Mouse (Mus musculus): ENCODE data around the gene Siglec1.
A peak's percentile ranks its signal among the peaks of the same experiment; 100 is the strongest.
"Not testable (repeated sequence)": the region's sequence is repeated elsewhere in the genome, so short reads cannot be mapped to it uniquely, and the experiment has no call there.

Gene Siglec1

DNA sequence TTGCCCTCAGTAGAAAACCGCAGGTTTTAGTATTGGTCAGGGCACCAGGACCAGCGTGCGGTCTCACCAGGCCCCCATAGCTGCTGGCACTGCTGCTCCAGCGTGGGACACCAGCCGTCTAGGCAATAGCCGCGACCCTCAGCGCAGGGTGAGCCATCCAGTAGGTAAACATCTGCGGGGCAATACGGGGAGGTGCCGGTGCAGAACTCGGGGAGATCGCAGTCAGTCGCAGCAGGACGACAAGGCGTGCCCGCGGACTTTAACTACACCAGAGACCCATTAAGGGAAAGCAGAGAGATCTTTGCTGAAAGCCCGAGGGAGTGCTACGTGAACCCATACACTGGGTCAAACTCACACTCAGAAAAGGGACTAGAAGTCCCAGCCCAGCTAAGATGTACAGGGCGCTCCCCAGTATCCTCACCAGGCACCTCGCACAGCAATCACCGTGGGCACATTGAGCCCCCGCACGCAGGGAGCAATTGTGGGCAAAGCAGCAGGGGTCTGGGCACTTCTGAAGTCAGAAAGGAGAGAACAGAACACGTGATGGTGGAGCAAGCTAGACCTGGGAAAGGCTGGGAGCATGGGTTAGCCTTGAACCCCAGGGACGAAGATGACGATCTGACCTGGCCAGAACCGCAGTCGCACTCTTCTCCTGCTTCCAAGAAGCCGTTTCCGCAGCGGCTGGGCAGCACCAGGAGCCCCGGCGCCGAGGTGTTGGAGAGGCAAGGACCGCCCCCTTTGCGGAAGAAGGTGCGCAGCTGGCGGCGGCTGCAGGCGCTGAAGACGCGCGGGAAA lies 32.5 kb downstream of the Siglec1 start:
- DNase-seq (ENCODE audit: low read depth, low spot score), result peak; percentile 31

- no peak for DNase-seq (ENCODE audit: low read depth, low spot score)
Measured at GRCm38 (mm10) chr2:131052862-131053418, 33.6 kb downstream of the Siglec1 start.

DNA sequence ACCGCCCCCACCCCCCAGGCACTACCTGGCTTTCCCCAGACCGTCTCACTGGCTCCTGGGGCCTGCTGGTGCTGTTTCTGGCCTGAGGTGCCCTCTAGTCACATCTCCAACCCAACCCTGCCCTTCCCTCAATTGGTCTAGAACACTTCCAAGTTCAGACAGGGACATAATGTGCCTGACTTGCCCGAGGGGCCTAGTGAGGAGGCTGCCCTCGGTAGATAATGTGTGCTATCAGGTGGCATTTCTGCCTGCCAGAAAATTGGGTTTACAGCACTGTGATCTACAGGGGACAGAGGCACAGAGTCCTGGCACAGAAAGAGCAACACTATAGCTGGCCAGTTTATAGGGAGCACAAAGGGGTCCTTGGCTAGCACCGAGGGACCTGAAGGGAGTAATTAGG lies 34.5 kb downstream of the Siglec1 start:
- no peak for DNase-seq (ENCODE audit: low read depth, low spot score)

GRCm38 (mm10) chr2:131046025-131046424 lies 40.5 kb downstream of the Siglec1 start:
- no peak for DNase-seq (ENCODE audit: low read depth, low spot score)

DNA sequence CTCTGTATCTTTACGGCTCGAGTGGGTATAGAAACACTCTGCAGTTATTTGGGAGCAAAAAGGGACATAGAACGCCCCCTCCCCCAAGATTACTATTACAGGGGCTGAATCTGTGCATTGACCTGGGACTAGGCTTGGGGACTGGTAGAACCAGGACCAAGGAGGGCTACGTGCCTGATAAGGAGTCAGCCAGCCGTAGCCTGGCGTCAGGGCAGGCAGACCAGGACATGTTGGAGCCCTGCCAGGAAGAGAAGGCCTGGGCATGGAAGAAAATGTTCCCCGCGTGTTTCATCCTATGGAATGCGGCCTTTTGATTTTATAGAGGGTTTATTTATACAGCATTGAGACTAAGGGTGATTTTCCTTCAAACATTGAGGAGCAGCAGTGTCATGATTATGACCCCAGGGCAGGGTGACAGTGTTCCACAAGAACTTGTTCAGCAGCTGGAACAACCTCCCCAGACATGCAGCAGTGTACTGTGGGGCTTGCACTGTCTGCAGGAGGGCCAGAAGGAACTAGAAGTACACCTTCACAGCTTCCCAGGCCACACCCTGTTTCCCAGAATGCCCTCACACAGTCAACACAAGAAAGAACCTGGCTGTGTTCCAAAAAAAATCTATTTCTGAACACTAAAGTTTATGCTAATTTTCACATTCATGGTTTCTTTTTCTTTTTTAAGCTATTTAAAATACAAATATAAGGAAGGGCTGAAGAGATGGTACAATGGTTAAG lies 41.4 kb downstream of the Siglec1 start:
- DNase-seq (ENCODE audit: low read depth, low spot score), result no peak

- peak; percentile 52 for DNase-seq (ENCODE audit: low read depth, low spot score)
Measured at GRCm38 (mm10) chr2:131044354-131044852, 42.2 kb downstream of the Siglec1 start.

- DNase-seq (ENCODE audit: low read depth, low spot score), result no peak
Measured at GRCm38 (mm10) chr2:131042988-131043387, 43.6 kb downstream of the Siglec1 start, which contains the start of gene Gfra4. Gene Gfra4, minus strand, starts transcription at chr2:131043088.

GRCm38 (mm10) chr2:131040854-131041825 lies 45.4 kb downstream of the Siglec1 start:
- no peak for DNase-seq (ENCODE audit: low read depth, low spot score)

DNA sequence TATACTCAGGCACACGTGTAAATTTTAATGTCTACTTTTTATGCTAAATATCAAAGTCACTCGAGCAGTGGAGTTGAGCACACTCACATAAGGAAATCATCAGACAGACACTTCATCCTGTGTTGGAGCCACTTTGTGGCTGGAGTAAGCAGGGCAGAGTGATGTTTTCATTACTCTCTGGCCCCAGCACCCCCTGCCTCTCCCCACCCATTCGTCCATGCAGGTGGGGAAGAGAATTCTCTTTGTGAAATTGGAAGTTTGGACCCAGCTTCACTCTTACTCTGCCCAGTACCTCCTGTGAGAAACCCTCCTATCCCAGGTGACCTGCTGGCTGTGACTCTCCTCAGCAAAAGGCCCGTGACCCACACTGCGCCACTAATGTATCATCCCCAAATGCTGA lies 47.9 kb downstream of the Siglec1 start:
- DNase-seq (ENCODE audit: low read depth, low spot score), result no peak

GRCm38 (mm10) chr2:131038197-131038596 lies 48.4 kb downstream of the Siglec1 start:
- no peak for DNase-seq (ENCODE audit: low read depth, low spot score)

GRCm38 (mm10) chr2:131037226-131037990 lies 49.2 kb downstream of the Siglec1 start:
- DNase-seq (ENCODE audit: low read depth, low spot score), result no peak

DNA sequence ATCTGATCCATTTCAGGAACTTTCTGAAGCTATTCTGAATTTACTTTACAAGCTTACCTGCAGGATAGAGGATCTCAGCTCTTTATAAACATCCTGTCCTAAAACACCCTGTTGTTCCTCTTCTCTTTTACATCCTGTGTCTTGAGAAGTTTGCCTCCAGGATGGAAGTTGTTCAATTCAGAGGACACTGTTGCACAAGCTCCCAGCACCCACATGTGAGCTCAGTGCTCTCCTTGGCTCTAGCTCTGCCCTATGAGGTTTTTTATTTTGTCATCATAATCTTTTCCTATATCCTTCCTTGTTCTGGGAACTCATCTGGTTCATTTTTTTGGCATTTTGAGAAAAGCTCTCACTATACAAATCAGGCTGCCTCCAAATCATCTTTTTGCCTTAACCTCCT lies 49.8 kb downstream of the Siglec1 start:
- no peak for DNase-seq (ENCODE audit: low read depth, low spot score)

DNA sequence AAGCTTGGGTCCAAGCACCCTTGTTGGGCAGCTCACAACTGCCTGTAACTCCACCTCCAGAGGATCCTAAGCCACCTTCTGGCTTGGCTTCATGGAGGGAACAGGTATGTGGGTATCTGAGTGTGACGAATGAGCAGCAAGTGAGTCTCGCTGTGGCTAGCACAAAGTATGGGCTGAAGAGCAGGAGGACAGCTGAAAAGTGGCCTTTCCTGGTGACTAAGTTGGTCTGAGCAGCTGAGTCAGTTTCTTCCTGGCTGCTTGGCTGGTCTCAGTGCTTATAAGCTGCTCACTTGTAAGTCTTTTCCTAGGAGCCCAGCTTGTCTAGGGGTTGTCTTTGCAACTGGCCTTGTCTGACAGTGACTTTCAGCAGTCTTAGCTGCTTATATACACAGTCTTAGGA lies 50.2 kb downstream of the Siglec1 start:
- no peak for DNase-seq (ENCODE audit: low read depth, low spot score)

- DNase-seq (ENCODE audit: low read depth, low spot score), result not testable (repeated sequence)
Measured at GRCm38 (mm10) chr2:131031406-131031805, 55.2 kb downstream of the Siglec1 start.

- DNase-seq (ENCODE audit: low read depth, low spot score), result no peak
Measured at GRCm38 (mm10) chr2:131030998-131031397, 55.6 kb downstream of the Siglec1 start.

DNA sequence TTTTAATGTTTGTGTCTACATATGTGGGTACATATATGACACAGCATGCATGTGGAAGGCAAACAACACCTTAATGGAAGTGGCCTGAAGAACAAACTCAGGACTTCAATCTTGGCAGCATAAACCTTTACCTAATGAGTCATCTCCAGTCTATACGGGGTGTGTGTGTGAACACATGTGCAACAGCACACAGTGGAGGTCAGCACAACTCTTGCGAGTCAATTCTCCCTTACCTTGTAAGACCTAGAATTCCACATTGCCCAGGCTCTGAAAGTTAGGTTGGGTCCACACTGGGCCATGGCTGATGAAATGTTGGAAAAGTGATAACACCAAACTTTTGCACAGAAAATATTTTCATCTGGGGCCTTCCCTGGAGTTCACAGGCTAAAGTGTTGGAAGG lies 56.0 kb downstream of the Siglec1 start:
- DNase-seq (ENCODE audit: low read depth, low spot score), result no peak

- no peak for DNase-seq (ENCODE audit: low read depth, low spot score)
Measured at GRCm38 (mm10) chr2:131029065-131029935, 57.3 kb downstream of the Siglec1 start.

- DNase-seq (ENCODE audit: low read depth, low spot score), result no peak
Measured at GRCm38 (mm10) chr2:131026941-131027340, 59.6 kb downstream of the Siglec1 start.

- DNase-seq (ENCODE audit: low read depth, low spot score), result no peak
Measured at GRCm38 (mm10) chr2:131025230-131025629, 61.3 kb downstream of the Siglec1 start.
